Mouse (Mus musculus) ES-E14 (cell line): ENCODE data around the gene Prm2.

Experiments
- HCFC1 ChIP-seq: IDR thresholded peaks from 2 replicates; pipeline ENCODE4 v1.6.1; 2012; ENCODE audit warnings: low read length, inconsistent platforms, borderline replicate concordance; ENCODE audit not compliant: insufficient read depth
- MAFK ChIP-seq: IDR thresholded peaks from 2 replicates; pipeline ENCODE4 v1.6.1; 2014; ENCODE audit warnings: mild to moderate bottlenecking, low read depth, low read length, inconsistent platforms; ENCODE audit not compliant: insufficient read depth
- ZNF384 ChIP-seq: IDR thresholded peaks from 2 replicates; pipeline ENCODE4 v1.6.1; 2012; ENCODE audit warnings: low read depth, low read length, inconsistent platforms

GRCm38 (mm10) chr16:10827766-10828460, 32.0 kb upstream of the Prm2 start:
- TF ChIP-seq ZNF384, result no peak
- no peak for TF ChIP-seq MAFK
- TF ChIP-seq HCFC1, result no peak
